Mouse (Mus musculus): Measurements from ENCODE around the gene Mgat4a.

The Mgat4a gene

GRCm38 (mm10) chr1:37495104-37495503 lies 45.7 kb downstream of the Mgat4a start:
- DNase-seq = no peak

GRCm38 (mm10) chr1:37491672-37492071 lies 49.1 kb downstream of the Mgat4a start:
- peak; percentile 81 for DNase-seq

- DNase-seq = no peak
Measured at GRCm38 (mm10) chr1:37490691-37491212, 50.1 kb downstream of the Mgat4a start.

GRCm38 (mm10) chr1:37488531-37488930 lies 52.3 kb downstream of the Mgat4a start:
- DNase-seq = no peak

GRCm38 (mm10) chr1:37486994-37487393 lies 53.8 kb downstream of the Mgat4a start:
- no peak for DNase-seq

- DNase-seq = no peak
Measured at GRCm38 (mm10) chr1:37486439-37486838, 54.4 kb downstream of the Mgat4a start.

GRCm38 (mm10) chr1:37484612-37485011 lies 56.2 kb downstream of the Mgat4a start:
- no peak for DNase-seq

- no peak for DNase-seq
Measured at GRCm38 (mm10) chr1:37481331-37481730, 59.5 kb downstream of the Mgat4a start.

- DNase-seq = no peak
Measured at GRCm38 (mm10) chr1:37480731-37481130, 60.1 kb downstream of the Mgat4a start.

- DNase-seq = no peak
Measured at GRCm38 (mm10) chr1:37479759-37480158, 61.1 kb downstream of the Mgat4a start.

GRCm38 (mm10) chr1:37479074-37479473 lies 61.7 kb downstream of the Mgat4a start:
- no peak for DNase-seq

GRCm38 (mm10) chr1:37478416-37478815 lies 62.4 kb downstream of the Mgat4a start:
- no peak for DNase-seq

- DNase-seq = no peak
Measured at GRCm38 (mm10) chr1:37477928-37478327, 62.9 kb downstream of the Mgat4a start.

- DNase-seq = no peak
Measured at GRCm38 (mm10) chr1:37477250-37477649, 63.6 kb downstream of the Mgat4a start.

- DNase-seq = no peak
Measured at GRCm38 (mm10) chr1:37475312-37475711, 65.5 kb downstream of the Mgat4a start.

- no peak for DNase-seq
Measured at GRCm38 (mm10) chr1:37474634-37475190, 66.1 kb downstream of the Mgat4a start.

GRCm38 (mm10) chr1:37474046-37474445 lies 66.8 kb downstream of the Mgat4a start:
- DNase-seq = peak; percentile 49

- DNase-seq = no peak
Measured at GRCm38 (mm10) chr1:37473251-37473650, 67.6 kb downstream of the Mgat4a start.

GRCm38 (mm10) chr1:37471179-37472148 lies 69.4 kb downstream of the Mgat4a start:
- DNase-seq = no peak

GRCm38 (mm10) chr1:37469007-37469406 lies 71.8 kb downstream of the Mgat4a start:
- DNase-seq = no peak

- no peak for DNase-seq
Measured at GRCm38 (mm10) chr1:37467806-37468205, 73.0 kb downstream of the Mgat4a start.

- DNase-seq = no peak
Measured at GRCm38 (mm10) chr1:37466322-37466995, 74.4 kb downstream of the Mgat4a start.

GRCm38 (mm10) chr1:37464878-37465452 lies 75.9 kb downstream of the Mgat4a start:
- DNase-seq = no peak

All from layer of hippocampus, adult 9-11 months (tissue).